Mouse (Mus musculus): ENCODE data around the gene Gfra1.

The Gfra1 gene

DNA sequence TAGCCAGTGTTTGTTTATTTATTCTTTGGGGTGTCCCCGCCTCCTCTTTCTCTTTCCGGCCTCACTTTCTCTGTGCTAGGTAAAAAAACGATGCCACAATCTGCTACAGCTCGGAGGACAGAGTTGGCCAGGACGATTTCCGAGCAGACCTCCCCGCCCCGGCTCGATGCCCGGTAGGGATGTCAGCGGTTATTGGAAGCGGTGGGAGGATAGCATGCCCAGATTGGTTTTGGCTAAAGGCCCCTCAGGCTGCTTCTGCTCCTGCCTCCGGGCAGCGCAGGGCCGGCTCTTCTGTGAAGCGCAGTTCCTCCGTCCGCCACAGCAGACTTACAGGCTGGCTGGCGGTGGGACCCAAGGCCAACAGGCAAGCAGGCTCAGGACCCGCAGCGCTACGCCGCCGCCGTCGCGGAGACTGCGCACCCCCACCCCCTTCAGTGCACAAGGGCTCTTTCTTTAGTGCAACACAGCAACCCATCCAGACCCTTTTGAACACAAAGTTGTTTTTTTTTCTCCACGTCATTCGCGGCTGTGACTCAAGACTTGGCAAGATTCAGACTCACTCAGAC is at the start of gene Gfra1:
Gfra1 (minus strand) TSS at position 414 of the 566 bp plus-strand sequence.
- in situ Hi-C loops (cut with MboI; ENCODE audit: low pct_unique_long_range_greater_than_20kb in 1 of 2, low sequenced_read_pairs in 2 of 2, unreplicated experiment in 1 of 2), result no loop called here

DNA sequence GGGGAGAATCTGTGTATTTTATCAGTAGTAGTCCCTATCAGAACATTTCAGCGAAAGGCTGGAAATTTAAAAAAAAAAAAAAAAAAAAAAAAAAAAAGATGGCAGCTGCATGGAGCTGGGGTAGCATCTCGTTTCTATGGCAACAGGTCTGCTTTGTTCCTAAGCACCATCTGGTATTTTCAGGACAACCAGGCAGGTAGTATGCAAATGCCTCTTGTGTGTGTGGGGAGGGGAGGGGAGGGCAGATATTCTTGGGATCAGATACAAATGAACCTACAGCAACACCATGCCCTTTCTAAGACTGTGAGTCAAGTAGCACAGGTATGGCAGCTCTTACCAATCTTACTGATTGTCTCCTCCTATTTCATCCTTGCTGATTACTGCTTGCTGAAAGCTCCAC is 44.3 kb upstream of the Gfra1 start:
- in situ Hi-C loops (cut with MboI; ENCODE audit: low pct_unique_long_range_greater_than_20kb in 1 of 2, low sequenced_read_pairs in 2 of 2, unreplicated experiment in 1 of 2), result no loop called here

DNA sequence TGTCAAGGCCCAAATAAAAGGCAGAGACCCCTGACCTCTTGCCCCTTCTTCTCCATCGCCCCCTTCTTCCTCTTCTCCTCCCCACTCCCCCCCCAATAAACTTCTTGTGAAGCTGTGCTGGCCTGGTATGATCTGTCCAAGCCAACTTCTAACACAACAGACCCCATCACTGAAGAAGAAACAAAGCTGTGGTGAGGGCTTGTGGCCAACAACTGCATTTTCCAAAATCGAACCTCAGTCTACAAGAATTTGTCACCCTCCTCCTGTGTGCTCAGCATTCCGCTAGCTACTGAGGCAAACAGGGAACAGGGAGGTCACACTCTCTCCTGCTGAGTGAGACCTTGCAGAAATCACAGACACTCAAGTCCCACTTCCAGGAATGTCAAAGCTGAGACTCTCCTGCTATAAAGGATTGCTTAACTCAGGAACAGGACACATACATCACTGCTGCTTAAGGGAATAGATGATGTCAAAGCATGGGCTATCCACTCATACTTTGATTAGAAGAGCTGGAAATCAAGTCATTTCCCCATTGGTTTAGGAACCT is 43.8 kb upstream of the Gfra1 start:
- in situ Hi-C loops (cut with MboI; ENCODE audit: low pct_unique_long_range_greater_than_20kb in 1 of 2, low sequenced_read_pairs in 2 of 2, unreplicated experiment in 1 of 2), result no loop called here

DNA sequence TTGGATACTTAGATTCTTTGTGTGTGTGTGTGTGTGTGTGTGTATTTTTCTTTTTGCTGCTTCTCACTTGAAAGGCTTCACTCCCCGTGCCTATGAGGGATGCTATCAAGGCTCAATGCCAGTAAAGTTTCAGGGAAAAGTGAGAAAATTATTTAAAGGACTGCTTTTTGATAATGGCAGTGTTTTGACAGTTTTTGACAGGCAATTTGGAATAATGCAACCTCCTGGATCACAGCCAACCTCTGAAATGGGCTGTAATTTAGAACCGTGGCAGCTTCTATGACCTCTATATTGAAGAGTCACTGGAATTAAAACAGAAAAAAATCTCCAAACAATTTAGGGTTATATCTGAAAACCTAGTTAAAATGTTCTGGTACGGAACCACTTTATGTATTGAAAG is 41.4 kb upstream of the Gfra1 start:
- in situ Hi-C loops (cut with MboI; ENCODE audit: low pct_unique_long_range_greater_than_20kb in 1 of 2, low sequenced_read_pairs in 2 of 2, unreplicated experiment in 1 of 2), result no loop called here

DNA sequence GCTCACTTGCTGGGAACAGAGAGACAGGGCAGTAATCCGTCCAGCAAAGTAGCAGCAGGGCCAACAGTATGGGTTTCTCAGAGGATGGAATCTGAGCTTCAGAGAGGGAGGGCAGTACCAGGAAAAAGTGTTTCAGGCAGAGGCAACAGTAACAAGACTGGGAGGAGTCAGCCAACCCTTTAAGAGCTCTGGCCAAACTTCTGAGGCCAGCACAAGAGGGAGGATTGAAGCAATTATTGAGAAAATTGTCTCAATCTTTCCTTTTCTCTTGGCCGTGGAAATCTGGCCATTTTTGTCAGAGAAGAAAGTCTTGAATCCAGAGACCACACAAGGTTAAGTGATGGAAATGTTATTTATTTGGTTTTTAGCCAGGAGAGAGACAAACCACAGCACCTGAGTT is 31.0 kb upstream of the Gfra1 start:
- in situ Hi-C loops (cut with MboI; ENCODE audit: low pct_unique_long_range_greater_than_20kb in 1 of 2, low sequenced_read_pairs in 2 of 2, unreplicated experiment in 1 of 2), result no loop called here

DNA sequence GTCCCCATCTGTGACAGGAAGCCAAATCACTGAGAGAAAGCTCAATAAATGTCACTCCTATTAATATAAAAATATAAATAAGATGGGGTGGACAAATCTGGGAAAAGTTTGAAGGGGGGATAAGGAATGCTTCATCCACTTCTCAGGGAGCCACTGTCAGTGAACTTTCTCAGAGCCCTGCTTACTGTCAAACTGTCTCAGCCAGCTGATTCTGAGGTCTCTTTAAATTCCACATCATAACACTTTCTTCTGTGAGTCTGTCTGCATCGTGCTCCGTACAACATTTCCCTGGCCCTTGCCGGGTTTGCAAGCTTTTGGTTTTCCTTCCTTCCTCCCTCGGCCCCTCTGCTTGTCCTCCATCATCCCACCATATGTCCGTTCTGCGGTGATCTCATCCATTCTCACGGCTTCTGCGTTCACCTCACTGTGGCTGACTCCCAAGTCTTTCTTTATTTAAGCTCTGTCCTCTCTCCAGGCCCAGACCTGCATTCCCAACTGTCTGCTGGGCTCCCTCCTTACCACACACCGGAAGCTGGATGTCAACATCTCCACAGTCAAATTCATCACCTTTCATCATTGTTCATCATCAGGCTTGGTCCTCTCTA is 26.8 kb upstream of the Gfra1 start:
- in situ Hi-C loops (cut with MboI; ENCODE audit: low pct_unique_long_range_greater_than_20kb in 1 of 2, low sequenced_read_pairs in 2 of 2, unreplicated experiment in 1 of 2), result no loop called here

DNA sequence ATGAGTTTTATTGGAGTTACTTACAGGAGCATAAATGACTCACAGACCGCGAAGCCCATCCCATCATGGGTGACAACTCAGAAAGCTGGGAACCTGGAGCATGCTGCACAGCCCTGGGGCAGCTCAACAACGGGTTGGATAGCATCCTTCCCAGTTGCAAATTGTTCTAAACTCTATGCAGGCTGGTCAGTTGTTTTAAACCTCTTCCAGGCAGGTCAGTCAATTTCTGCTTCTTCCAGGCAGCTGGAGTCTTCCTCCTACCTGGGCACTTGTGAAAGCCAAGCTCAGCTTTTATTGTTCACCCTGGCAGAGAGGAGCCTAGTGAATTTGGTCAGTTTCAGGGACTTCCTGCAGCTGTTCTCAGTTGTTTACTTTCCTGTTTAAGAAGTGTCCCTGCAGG is 18.5 kb upstream of the Gfra1 start:
- in situ Hi-C loops (cut with MboI; ENCODE audit: low pct_unique_long_range_greater_than_20kb in 1 of 2, low sequenced_read_pairs in 2 of 2, unreplicated experiment in 1 of 2), result no loop called here

DNA sequence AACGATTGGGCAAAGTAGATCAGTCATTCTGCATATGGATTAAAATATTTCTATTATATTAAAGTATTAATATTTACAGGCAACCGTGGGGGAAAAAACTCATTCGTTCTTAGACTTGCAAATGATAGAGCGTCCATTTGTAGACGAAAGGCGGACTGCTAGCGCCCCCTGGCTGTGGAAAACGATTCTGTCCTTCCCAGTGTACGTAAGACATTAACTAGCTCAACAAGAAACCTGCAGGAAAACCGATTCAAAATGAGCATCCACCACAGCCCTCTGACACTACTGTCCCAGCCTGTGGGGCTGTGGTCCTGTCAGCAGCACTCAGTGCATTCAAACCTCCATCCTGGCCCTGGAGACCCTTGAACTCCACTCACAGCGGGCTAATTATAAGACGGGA is 13.7 kb upstream of the Gfra1 start:
- in situ Hi-C loops (cut with MboI; ENCODE audit: low pct_unique_long_range_greater_than_20kb in 1 of 2, low sequenced_read_pairs in 2 of 2, unreplicated experiment in 1 of 2), result no loop called here

DNA sequence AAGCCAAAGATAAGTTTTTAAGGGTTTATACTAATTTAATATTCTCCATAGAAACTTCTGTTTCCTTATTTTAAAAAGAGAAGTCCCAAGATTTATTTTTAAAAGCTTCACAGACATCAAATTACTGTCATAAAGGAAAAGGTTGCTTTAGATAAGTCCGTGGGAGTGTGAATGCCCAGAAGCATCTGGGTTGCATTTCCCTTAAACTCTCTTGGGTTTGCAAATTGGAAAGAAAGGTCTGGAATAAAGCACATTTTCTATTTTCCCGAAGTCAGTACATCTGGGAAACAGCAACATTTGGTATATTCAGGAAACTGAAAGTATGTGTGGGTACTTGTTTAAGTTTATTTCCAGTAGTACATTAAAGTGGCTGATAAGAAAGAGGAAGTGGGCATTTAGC is 12.6 kb upstream of the Gfra1 start:
- in situ Hi-C loops (cut with MboI; ENCODE audit: low pct_unique_long_range_greater_than_20kb in 1 of 2, low sequenced_read_pairs in 2 of 2, unreplicated experiment in 1 of 2), result no loop called here

DNA sequence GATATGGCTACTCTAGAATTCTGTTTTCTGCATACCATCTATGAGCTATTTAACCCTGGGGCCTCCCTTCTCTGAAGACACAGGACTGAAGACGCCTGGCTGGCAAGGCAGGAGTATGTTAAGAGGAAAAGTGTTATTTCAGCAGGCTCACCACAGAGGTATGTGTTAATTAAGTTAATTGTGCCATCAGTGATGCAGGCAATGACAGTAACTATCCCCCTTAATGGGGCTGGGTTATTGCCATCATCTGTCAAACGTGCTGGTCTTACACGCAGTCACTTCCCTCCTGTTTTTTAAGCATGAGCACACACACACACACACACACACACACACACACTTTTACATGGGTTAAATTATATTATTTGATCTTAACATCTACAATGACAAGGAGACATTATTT is 8.0 kb upstream of the Gfra1 start:
- in situ Hi-C loops (cut with MboI; ENCODE audit: low pct_unique_long_range_greater_than_20kb in 1 of 2, low sequenced_read_pairs in 2 of 2, unreplicated experiment in 1 of 2), result no loop called here

DNA sequence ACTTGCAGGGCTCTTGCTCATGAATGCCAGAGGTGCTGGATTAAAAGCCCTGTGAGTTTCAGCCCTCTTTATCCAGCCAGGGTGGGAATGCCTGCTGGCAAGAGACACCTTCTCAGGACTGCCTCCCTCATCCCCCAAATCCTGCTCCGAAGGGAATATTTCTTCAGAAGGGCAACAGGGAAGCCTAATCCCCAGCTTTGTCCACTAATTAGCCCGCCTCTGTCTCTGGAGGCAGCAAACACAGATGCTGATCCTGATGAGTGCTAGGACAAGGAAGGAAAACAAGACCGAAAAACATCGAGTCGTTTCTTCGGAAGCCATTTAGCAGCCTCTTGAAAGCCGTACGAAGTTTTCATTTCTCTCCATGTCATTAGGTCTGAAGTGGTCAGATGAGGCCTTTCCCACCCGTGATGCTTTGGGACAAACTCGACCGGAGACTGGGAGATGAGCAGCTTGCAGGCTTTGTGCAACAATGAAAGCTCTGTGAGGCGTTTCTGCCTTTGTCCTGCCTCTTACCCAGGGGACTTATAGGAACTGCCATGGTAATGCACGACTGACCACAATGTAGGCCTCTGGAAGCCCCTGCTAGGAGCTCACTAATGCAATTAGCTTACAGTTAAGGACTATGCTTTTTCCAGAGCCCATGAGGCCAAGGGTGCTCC is 4.8 kb upstream of the Gfra1 start:
- in situ Hi-C loops (cut with MboI; ENCODE audit: low pct_unique_long_range_greater_than_20kb in 1 of 2, low sequenced_read_pairs in 2 of 2, unreplicated experiment in 1 of 2), result no loop called here

DNA sequence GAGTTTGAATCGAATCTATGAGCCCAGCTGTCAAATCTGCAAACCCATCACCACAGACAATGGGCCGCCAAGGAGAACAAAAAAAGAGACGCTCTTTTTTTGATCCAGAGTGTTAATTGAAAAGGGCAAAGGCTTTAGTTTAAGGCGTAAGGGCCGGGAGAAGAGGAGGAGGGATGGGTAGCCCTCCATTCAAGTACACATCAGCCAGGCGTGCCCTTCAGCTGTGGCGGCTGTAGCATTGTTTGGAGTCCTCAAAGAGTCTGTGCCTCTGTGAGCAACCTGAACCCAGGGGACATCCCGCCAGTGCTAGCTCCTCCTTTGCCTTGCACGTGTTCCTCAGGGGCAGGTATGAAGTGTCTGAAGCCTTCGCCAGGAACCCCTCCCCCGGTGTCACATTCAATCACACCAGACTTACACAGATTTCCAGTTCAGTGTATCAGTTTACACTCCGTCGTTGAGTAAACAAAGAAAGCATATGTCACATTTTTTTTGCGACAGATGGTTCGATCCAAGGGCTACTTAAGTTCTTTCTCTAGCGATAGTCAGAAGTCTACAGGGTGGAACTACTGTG is 867 bp upstream of the Gfra1 start:
- in situ Hi-C loops (cut with MboI; ENCODE audit: low pct_unique_long_range_greater_than_20kb in 1 of 2, low sequenced_read_pairs in 2 of 2, unreplicated experiment in 1 of 2), result no loop called here

DNA sequence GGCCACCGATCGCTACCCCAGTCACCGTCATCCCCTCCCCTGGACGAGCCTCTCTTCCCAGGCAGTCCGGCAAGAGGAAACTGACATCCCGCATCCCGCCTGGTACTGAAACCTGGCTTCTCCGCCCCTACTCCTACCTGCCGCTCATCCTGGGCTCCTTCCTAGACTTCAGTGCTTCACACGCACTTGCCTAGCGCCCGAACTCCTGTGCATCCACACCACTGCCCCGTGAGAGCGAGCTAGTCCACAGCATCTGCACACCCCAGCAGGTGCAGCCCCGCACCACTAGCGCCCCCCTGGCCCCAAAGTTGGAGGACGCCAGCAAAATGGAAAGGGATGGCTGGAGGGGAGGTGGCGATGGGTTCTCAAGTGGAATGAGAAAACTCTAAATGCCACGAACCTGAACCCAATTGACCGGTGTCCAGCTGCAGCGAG is 631 bp downstream of the Gfra1 start:
- in situ Hi-C loops (cut with MboI; ENCODE audit: low pct_unique_long_range_greater_than_20kb in 1 of 2, low sequenced_read_pairs in 2 of 2, unreplicated experiment in 1 of 2), result no loop called here

DNA sequence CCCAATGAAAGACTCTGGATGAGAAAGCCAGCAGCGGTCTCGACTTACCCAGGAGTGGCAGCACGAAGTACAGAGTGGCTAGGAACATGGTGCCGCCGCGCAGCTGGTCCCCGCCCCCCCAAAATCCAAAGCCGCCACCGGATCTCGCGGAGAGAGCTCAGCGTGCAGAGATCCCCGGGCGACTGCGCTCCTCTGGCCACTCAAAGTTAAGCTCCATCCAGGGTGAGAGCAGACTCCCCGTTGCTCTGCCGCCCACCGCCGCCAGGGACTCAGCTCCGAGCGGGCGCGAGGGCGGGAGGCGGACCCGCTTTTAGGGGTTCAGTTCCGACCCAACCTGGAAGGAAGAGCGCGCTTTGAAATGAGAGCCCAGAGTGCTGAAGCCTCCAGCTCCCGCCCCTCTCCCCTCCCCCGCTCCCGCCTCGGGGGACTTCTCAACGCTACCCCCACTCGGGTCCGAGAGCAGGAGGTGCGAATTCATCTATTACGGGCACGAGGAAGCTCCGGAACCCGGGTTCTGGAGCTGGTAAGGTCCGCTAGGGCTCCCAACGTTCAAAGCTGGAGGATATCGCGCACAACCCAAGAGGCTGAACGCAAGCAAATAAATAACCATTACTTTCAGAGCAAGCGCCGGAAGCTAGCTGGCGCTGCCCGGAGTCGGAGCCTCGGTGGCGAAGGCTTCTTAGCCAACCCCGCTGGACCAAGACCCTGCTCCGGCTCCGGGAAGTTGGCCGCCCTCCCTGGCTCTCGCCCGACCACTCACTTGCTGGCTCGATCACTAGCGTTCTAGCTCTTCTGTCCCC is 1.2 kb downstream of the Gfra1 start:
- in situ Hi-C loops (cut with MboI; ENCODE audit: low pct_unique_long_range_greater_than_20kb in 1 of 2, low sequenced_read_pairs in 2 of 2, unreplicated experiment in 1 of 2), result no loop called here

DNA sequence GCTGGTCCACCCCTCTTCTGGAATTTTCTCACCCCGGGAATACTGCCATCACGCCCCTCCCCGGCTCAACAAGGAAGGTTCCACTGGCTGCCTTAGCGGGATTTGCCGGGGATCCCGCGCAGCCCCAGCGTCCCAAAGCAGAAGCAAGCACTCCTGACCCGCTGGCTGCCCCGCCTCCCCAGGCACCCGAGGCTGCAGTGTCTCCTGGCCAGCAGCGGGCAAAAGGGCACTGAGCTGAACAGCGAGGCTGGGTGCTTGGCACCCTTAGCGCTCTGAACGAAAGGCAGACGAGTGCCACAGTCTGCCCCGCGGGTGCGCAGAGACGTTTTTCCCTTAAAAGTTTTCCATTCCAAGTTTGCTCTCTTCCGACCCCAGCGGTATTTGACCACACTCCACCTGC is 2.1 kb downstream of the Gfra1 start:
- in situ Hi-C loops (cut with MboI; ENCODE audit: low pct_unique_long_range_greater_than_20kb in 1 of 2, low sequenced_read_pairs in 2 of 2, unreplicated experiment in 1 of 2), result no loop called here

DNA sequence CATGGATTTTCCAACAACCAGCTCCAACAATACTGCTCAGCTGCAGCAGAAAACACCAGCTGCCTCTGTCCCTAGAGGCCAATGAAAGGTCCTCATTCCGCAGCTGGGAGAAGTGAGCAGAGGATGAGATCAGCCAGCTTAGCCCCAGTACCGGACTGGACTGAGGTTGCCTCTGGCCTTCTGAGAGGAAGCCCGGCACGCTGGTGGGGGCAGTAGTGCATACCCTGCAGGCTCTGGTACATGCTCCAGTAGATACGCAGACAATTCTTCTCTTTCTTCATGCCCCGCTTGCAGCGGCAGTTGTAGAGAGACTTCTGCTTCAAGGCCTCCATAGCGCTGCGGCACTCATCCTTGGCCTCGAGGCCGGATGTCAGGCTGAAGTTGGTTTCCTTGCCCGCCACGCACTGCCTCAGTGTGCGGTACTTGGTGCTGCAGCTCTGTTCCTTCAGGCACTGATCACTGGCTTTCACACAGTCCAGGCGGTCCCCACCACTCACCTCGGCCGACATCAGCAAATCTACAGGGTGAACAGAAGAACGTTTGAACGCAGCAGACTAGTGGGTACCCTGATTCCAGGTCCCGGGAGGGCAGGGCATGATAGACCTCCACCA is 2.7 kb downstream of the Gfra1 start:
- in situ Hi-C loops (cut with MboI; ENCODE audit: low pct_unique_long_range_greater_than_20kb in 1 of 2, low sequenced_read_pairs in 2 of 2, unreplicated experiment in 1 of 2), result no loop called here

DNA sequence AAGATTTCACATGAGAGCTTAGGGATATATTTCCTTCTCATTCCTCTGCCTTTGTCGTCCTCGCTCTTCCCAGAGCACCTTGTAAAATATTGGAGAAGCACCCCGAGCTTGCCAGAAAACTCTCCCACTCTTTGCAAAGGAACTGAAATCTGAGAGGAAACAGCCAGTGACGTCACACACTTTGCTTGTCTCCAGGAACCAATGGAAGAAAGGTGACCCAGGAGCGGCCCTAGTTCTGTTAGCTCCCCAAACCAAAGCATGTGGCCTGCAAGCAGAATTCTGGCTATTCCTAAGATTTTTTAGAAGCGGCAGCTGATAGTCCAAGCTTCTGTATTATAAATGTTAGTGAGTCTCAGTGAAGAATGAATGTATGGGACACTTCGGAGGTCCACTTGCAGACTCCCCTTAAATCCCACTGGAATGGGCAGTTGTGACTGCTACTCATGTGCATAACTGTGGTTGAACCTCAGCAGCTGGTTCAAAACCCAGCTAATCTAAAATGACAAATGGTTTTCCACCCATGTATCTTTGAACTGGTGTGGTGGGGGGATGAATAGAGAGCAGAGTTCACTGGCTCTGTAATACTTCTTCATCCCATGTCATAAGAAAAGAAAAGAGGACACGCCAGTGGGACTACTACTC is 3.4 kb downstream of the Gfra1 start:
- in situ Hi-C loops (cut with MboI; ENCODE audit: low pct_unique_long_range_greater_than_20kb in 1 of 2, low sequenced_read_pairs in 2 of 2, unreplicated experiment in 1 of 2), result no loop called here

DNA sequence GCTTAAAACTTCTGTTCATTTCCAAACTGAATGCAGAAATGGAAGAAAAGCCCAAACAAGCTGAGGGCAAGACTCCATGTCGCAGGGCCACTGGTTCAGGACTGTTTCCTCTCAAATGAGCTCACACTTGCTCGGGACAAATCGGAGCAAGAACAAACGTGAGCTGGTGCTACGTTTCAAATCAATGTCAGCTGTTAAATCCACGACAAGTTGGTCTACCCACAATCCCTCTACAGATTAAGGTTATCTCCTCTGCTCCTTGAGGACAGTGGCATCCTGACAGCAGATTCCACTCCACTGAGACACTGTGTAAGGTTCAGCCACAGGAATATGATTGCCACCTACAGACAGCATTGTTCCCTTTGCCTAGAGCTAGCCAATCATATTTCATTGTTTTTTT is 4.4 kb downstream of the Gfra1 start:
- in situ Hi-C loops (cut with MboI; ENCODE audit: low pct_unique_long_range_greater_than_20kb in 1 of 2, low sequenced_read_pairs in 2 of 2, unreplicated experiment in 1 of 2), result no loop called here
